Mouse (Mus musculus): ENCODE results near the gene Fga. TPM values are rescaled to one million over a fixed set of nuclear protein-coding genes. Genes with fewer than 3 reads are reported as not detected.

Fga gene
- polyA plus RNA-seq, 2 experiments: 0.38 TPM; not detected in 1

GRCm38 (mm10) chr3:83011565-83011964 lies 14.3 kb upstream of the Fga start:
- Histone ChIP-seq H3K27me3 (ENCODE audit: control insufficient read depth, insufficient read depth, low read length) (no peaks in the 10 kb centered on the region), H3K4me2 (replicated peaks; ENCODE audit: low read depth, low read length, severe bottlenecking) (no peak overlapping the region), H3K4me3 (replicated peaks; ENCODE audit: low read length) (no peak overlapping the region), H3K9me3 (ENCODE audit: control insufficient read depth, low read length) (no peaks in the 10 kb centered on the region), H3K9ac (ENCODE audit: low read depth, low read length, severe bottlenecking) (no peak overlapping the region), H3K36me3 (ENCODE audit: control insufficient read depth, insufficient read depth, low read length) (no peaks in the 10 kb centered on the region), H3K4me1 (ENCODE audit: control insufficient read depth, insufficient read depth, low read length) (no peaks in the 10 kb centered on the region), H3K27ac (replicated peaks; ENCODE audit: low read depth, low read length) (no peak overlapping the region)
- no peak for TF ChIP-seq POLR2A (IDR thresholded peaks at IDR 0.05; ENCODE audit: borderline replicate concordance, extremely low read depth, insufficient read depth, insufficient read length)
- ATAC-seq (ENCODE audit: low FRiP score, low read depth) (no peak), DNase-seq (ENCODE audit: low spot score) (no peak)
- WGBS: 56% methylated on average over 4 of the region's 4 CpGs

DNA sequence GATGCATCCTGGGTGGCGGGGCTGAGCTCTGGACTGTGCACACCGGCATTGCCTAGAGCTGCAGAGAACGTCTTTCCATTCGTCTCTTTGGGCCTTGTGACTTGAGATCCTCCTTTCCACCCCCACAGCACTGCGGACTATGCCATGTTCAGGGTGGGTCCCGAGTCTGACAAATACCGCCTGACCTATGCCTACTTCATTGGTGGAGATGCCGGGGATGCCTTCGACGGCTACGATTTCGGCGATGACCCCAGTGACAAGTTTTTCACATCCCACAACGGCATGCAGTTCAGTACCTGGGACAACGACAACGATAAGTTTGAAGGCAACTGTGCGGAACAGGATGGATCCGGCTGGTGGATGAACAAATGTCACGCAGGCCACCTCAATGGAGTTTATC lies 13.2 kb upstream of the Fga start:
- no peak for DNase-seq (ENCODE audit: low spot score)
- H3K36me3 ChIP-seq (ENCODE audit: control insufficient read depth, insufficient read depth, low read length): no peaks in the 10 kb centered on the region
- no peak overlapping the region for H3K9ac ChIP-seq (ENCODE audit: low read depth, low read length, severe bottlenecking)
- H3K4me1 ChIP-seq (ENCODE audit: control insufficient read depth, insufficient read depth, low read length): no peaks in the 10 kb centered on the region
- ATAC-seq (ENCODE audit: low FRiP score, low read depth): no peak
- WGBS: 88% methylated on average over 19 of the region's 19 CpGs
- H3K27ac ChIP-seq (replicated peaks; ENCODE audit: low read depth, low read length): no peak overlapping the region
- H3K4me2 ChIP-seq (replicated peaks; ENCODE audit: low read depth, low read length, severe bottlenecking): no peak overlapping the region
- no peaks in the 10 kb centered on the region for H3K27me3 ChIP-seq (ENCODE audit: control insufficient read depth, insufficient read depth, low read length)
- TF ChIP-seq POLR2A (IDR thresholded peaks at IDR 0.05; ENCODE audit: borderline replicate concordance, extremely low read depth, insufficient read depth, insufficient read length): no peak
- no peak overlapping the region for H3K4me3 ChIP-seq (replicated peaks; ENCODE audit: low read length)
- H3K9me3 ChIP-seq (ENCODE audit: control insufficient read depth, low read length): no peaks in the 10 kb centered on the region

GRCm38 (mm10) chr3:83013951-83014350 lies 11.9 kb upstream of the Fga start:
- Histone ChIP-seq H3K4me1 (ENCODE audit: control insufficient read depth, insufficient read depth, low read length) (no peaks in the 10 kb centered on the region), H3K36me3 (ENCODE audit: control insufficient read depth, insufficient read depth, low read length) (no peaks in the 10 kb centered on the region), H3K9me3 (ENCODE audit: control insufficient read depth, low read length) (no peaks in the 10 kb centered on the region), H3K4me2 (replicated peaks; ENCODE audit: low read depth, low read length, severe bottlenecking) (no peak overlapping the region), H3K27ac (replicated peaks; ENCODE audit: low read depth, low read length) (no peak overlapping the region), H3K4me3 (replicated peaks; ENCODE audit: low read length) (no peak overlapping the region), H3K9ac (ENCODE audit: low read depth, low read length, severe bottlenecking) (no peak overlapping the region), H3K27me3 (ENCODE audit: control insufficient read depth, insufficient read depth, low read length) (no peaks in the 10 kb centered on the region)
- 82% methylated on average over 10 of the region's 10 CpGs for WGBS
- DNase-seq (ENCODE audit: low spot score) (no peak), ATAC-seq (ENCODE audit: low FRiP score, low read depth) (no peak)
- no peak for TF ChIP-seq POLR2A (IDR thresholded peaks at IDR 0.05; ENCODE audit: borderline replicate concordance, extremely low read depth, insufficient read depth, insufficient read length)

GRCm38 (mm10) chr3:83016236-83016635 lies 9.6 kb upstream of the Fga start:
- Histone ChIP-seq H3K4me1 (ENCODE audit: control insufficient read depth, insufficient read depth, low read length) (no peaks in the 10 kb centered on the region), H3K9ac (ENCODE audit: low read depth, low read length, severe bottlenecking) (no peak overlapping the region), H3K36me3 (ENCODE audit: control insufficient read depth, insufficient read depth, low read length) (no peaks in the 10 kb centered on the region), H3K9me3 (ENCODE audit: control insufficient read depth, low read length) (no peaks in the 10 kb centered on the region), H3K27me3 (ENCODE audit: control insufficient read depth, insufficient read depth, low read length) (no peaks in the 10 kb centered on the region), H3K4me3 (replicated peaks; ENCODE audit: low read length) (no peak overlapping the region), H3K4me2 (replicated peaks; ENCODE audit: low read depth, low read length, severe bottlenecking) (no peak overlapping the region), H3K27ac (replicated peaks; ENCODE audit: low read depth, low read length) (no peak overlapping the region)
- no peak for DNase-seq (ENCODE audit: low spot score)
- 92% methylated on average over 1 of the region's 1 CpGs for WGBS
- ATAC-seq (ENCODE audit: low FRiP score, low read depth): no peak
- TF ChIP-seq POLR2A (IDR thresholded peaks at IDR 0.05; ENCODE audit: borderline replicate concordance, extremely low read depth, insufficient read depth, insufficient read length): no peak

DNA sequence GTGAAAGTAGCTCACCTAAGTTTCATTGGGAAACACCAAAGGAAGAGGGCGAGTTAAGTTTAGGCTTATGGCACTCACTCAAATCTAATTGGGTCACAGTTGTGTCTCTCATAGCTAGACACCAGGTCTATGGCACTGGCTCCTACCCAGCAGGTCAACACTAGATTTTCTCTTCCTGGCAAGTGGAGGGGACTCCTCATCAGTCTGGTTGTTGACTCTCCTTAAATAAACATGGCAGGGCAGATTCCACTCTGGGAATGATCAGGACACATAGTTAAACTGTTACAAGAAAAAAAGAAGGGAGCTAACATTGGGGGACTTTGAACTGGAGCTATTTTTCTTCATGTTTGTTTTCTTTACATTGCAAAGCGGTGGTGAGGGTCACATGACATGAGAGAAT lies 5.5 kb upstream of the Fga start:
- Histone ChIP-seq H3K36me3 (ENCODE audit: control insufficient read depth, insufficient read depth, low read length) (no peaks in the 10 kb centered on the region), H3K4me2 (replicated peaks; ENCODE audit: low read depth, low read length, severe bottlenecking) (no peak overlapping the region), H3K27me3 (ENCODE audit: control insufficient read depth, insufficient read depth, low read length) (no peaks in the 10 kb centered on the region), H3K9me3 (ENCODE audit: control insufficient read depth, low read length) (no peaks in the 10 kb centered on the region), H3K4me1 (ENCODE audit: control insufficient read depth, insufficient read depth, low read length) (no peaks in the 10 kb centered on the region), H3K27ac (replicated peaks; ENCODE audit: low read depth, low read length) (no peak overlapping the region), H3K9ac (ENCODE audit: low read depth, low read length, severe bottlenecking) (no peak overlapping the region), H3K4me3 (replicated peaks; ENCODE audit: low read length) (no peak overlapping the region)
- no peak for TF ChIP-seq POLR2A (IDR thresholded peaks at IDR 0.05; ENCODE audit: borderline replicate concordance, extremely low read depth, insufficient read depth, insufficient read length)
- DNase-seq (ENCODE audit: low spot score): no peak
- 87% methylated on average over 2 of the region's 2 CpGs for WGBS
- no peak for ATAC-seq (ENCODE audit: low FRiP score, low read depth)

DNA sequence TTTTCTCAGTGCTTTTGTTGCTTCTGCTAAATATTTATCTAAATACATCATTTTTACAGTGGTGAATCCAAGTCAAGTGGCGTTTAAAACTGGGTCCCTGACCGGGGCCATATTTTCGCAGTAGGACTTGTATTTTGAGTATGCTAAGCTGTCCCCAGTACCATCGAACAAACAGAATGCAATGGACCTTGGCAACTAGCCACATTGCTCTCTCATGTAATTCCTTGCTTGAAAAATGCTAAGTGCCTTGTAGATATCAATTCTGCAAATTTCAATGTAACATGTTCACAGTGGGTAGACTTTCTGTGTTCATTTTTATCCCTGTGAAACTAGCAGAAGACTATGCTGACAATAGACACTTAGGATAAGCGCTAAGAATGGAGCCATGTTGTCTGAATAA lies 4.7 kb upstream of the Fga start:
- no peak for DNase-seq (ENCODE audit: low spot score)

More for the DNA sequence above, 4.7 kb upstream of the Fga start:
- H3K9ac ChIP-seq (ENCODE audit: low read depth, low read length, severe bottlenecking): no peak overlapping the region
- H3K4me3 ChIP-seq (replicated peaks; ENCODE audit: low read length): no peak overlapping the region
- H3K9me3 ChIP-seq (ENCODE audit: control insufficient read depth, low read length): no peaks in the 10 kb centered on the region
- H3K27ac ChIP-seq (replicated peaks; ENCODE audit: low read depth, low read length): no peak overlapping the region
- TF ChIP-seq POLR2A (IDR thresholded peaks at IDR 0.05; ENCODE audit: borderline replicate concordance, extremely low read depth, insufficient read depth, insufficient read length): no peak
- no peaks in the 10 kb centered on the region for H3K27me3 ChIP-seq (ENCODE audit: control insufficient read depth, insufficient read depth, low read length)
- WGBS: 91% methylated on average over 5 of the region's 5 CpGs
- ATAC-seq (ENCODE audit: low FRiP score, low read depth): no peak
- H3K36me3 ChIP-seq (ENCODE audit: control insufficient read depth, insufficient read depth, low read length): no peaks in the 10 kb centered on the region
- H3K4me1 ChIP-seq (ENCODE audit: control insufficient read depth, insufficient read depth, low read length): no peaks in the 10 kb centered on the region
- no peak overlapping the region for H3K4me2 ChIP-seq (replicated peaks; ENCODE audit: low read depth, low read length, severe bottlenecking)
